Mouse (Mus musculus): ENCODE measurements around the gene Ubl7.

GRCm38 (mm10) chr9:57972776-57973439, 62.1 kb downstream of the Ubl7 start:
- TF ChIP-seq POLR2A (IDR thresholded peaks at IDR 0.05; ENCODE audit: borderline replicate concordance, control insufficient read depth, low read depth, low read length) (no peak), CTCF (IDR thresholded peaks at IDR 0.05; ENCODE audit: control insufficient read depth, insufficient read depth, low read length) (no peak)
